8 mouse cellular contexts compared by ENCODE assay signal in the genomic region with DNA sequence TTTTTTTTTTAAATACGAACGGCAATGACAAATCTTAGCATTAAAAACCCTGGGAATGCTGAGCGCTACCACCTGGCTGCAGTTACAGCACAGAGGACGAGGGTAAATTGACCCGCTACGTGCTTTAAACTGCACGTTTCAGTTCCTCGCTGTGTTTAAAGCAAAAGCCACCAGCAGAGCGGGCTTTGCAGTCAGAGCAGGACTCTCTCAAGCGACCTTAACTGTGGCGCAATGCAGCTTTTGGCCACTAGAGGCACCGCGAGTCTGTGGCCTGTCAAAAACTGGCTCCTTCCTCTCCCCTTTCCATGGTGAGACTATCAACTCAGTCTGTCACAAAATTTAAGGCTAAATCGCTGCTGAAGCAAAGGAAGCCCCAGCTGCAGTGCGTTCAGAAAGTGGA. TPM values are rescaled to one million over a fixed set of nuclear protein-coding genes. Genes with fewer than 3 reads are reported as not detected.
DNase-seq lines count a peak whose midpoint lies in the region; ATAC-seq lines count a peak whose summit lies in the region.

No protein-coding gene starts in this region.

- H3K4me2 ChIP-seq in hindbrain, embryonic 16.5 days (ENCODE audit: low read length), result peak overlapping the region; percentile 87

- peaks cover 9% of the 10 kb centered on the region for H3K4me1 ChIP-seq in hindbrain, embryonic 16.5 days (ENCODE audit: control insufficient read depth, insufficient read depth, low read depth, low read length)

- H3K27ac ChIP-seq in hindbrain, embryonic 16.5 days (ENCODE audit: low read depth, low read length), result peak overlapping the region; percentile 51

- no peaks in the 10 kb centered on the region for H3K9me3 ChIP-seq in hindbrain, embryonic 16.5 days (ENCODE audit: control insufficient read depth, low read length)

- under 1% methylated on average over 15 of the region's 15 CpGs for WGBS in hindbrain, embryonic 16.5 days

- no peaks in the 10 kb centered on the region for H3K36me3 ChIP-seq in hindbrain, embryonic 16.5 days (ENCODE audit: control insufficient read depth, insufficient read depth, low read length)

- DNase-seq in adrenal gland, adult 2 months, result peak; percentile 95
- DNase-seq in gastrocnemius, adult 8-10 months (ENCODE audit: low spot score in 2 of 2), result peak; percentile 86 to 89
- peak; percentile 88 for DNase-seq in left cerebral cortex, adult 11 months (ENCODE audit: low spot score)
- peak; percentile 87 for DNase-seq in lung, postnatal 25 days (ENCODE audit: low spot score)
- peak; percentile 91 for DNase-seq in right cerebral cortex, adult 18-20 months
- peak; percentile 96 for DNase-seq in urinary bladder, postnatal 14 days (ENCODE audit: low spot score)

- H3K9ac ChIP-seq in hindbrain, embryonic 16.5 days (ENCODE audit: low read depth, low read length), result peak overlapping the region; percentile 36

- peak overlapping the region; percentile 49 for H3K4me3 ChIP-seq in hindbrain, embryonic 16.5 days (ENCODE audit: low read length)

- peak; percentile 86 for ATAC-seq in common myeloid progenitor, adult 5-6 weeks (replicated peaks; ENCODE audit: low read depth, poor library complexity, severe bottlenecking)
- ATAC-seq in hindbrain, embryonic 16.5 days, result peak; percentile 17

- no peaks in the 10 kb centered on the region for H3K27me3 ChIP-seq in hindbrain, embryonic 16.5 days (replicated peaks; ENCODE audit: control insufficient read depth, insufficient read depth, low read length)

RNA-seq across cellular contexts. Expression of gene Gas1, which starts 1.3 kb away (rescaled TPM):
- total RNA-seq in adrenal gland, adult 2 months (2021), result 10 to 100 TPM; 22.2 to 63.7 TPM
- 267 and 268 TPM in 2 replicates for polyA plus RNA-seq in adrenal gland, adult 2 months (2012; rRNA removed)
- total RNA-seq in common myeloid progenitor, adult 5-6 weeks (2017), result not detected in 2 replicates
- total RNA-seq in gastrocnemius, adult 8-10 months (2022), result 10 to 100 TPM in 2 of 4 experiments, 1 to 10 TPM in 2; 6.8 to 11.9 (median 10.3) TPM
- polyA plus RNA-seq in hindbrain, embryonic 16.5 days (2015; fragmentation: Nextera tagmentation; extraction: Ambion mirVana), result 11.7 and 14.6 TPM in 2 replicates

Comparison
In these comparisons a context has a peak if more than half of its experiments do, and no peak if none do; other contexts are left out.
1. Peak in every context shown above with its lines: DNase-seq, ATAC-seq, H3K4me3 ChIP-seq and H3K27ac ChIP-seq.